Mouse (Mus musculus) spleen, postnatal 10 days (tissue): ENCODE measurements around the gene Ldlrad3.

ENCODE experiments used
- DNase-seq, 2 experiments: peaks; one replicate each; pipeline ENCODE4 v3.0.0; 2021 to 2022; ENCODE audit warnings: low spot score in 2 of 2

Ldlrad3 gene

DNA sequence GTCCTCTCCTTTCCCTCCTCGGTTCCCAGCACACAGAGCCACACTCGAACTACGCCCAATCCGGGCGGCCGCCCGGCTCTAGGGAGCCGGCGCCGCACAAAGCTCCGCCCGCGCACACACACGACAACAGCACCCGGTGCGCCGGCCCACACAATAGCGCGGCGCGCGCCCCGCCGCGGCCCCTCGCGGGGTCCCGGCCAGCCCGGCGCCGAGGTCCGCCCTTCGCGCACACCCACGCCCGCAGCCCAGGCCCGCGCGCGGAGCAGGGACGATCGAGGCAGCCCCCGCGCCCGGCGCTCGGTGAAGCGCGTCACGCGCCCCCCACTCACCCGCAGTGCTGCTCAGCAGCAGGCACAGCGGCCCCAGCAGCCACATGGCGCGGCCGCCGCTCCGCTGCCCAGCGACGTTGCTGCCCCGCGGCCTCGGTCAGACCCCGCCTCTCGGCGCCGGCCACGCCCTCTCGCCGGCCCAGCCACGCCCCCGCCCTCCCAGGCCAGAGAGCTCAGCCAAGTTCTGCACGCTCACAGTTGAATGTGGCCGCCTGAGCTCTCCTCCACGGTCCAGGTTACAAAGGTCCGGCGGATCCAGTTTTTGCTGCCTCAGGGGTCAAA, at the start of gene Ldlrad3:
Ldlrad3 (minus strand) TSS at position 435 of the 611 bp plus-strand sequence.
- DNase-seq: peak; percentile 76 to 86

DNA sequence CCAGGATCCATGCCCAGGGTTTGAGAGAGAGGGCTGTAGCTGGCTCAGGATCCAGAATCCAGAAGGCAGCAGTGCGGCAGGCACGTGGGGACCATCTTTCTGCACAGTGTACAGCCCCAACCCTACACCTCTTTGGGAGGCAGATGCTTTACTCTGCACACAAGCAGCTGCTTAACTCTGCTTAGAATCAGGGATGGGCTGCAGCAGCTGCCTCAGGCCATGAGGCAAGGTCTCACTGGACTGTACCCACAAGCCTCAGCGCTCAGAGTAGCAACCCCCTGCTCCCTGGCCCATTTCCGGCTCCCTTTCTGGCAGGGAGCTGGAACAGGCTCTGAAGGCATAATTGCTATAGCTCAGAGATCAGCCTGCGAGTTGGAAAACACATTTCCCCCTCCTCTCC, 45.3 kb upstream of the Ldlrad3 start:
- no peak for DNase-seq

DNA sequence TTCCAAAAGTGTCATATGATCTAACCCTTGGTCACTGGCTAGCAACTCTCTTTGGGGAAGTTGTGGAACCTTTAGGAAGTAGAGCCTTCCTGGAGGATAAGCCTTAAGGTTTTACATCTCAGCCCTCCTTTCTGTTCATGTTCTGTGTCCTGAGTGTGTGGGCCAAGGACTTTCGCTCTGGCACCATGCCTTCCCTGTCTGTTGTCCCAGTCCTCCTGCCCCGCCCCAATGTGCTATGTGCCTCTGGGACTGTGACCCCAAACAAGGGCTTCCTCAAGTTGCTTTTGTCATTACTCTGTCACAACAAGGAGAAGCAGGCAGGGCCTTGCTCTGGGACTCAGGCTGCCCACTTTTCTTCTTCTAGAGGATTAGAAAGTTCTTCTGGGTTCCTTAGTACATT, 42.9 kb upstream of the Ldlrad3 start:
- no peak for DNase-seq

DNA sequence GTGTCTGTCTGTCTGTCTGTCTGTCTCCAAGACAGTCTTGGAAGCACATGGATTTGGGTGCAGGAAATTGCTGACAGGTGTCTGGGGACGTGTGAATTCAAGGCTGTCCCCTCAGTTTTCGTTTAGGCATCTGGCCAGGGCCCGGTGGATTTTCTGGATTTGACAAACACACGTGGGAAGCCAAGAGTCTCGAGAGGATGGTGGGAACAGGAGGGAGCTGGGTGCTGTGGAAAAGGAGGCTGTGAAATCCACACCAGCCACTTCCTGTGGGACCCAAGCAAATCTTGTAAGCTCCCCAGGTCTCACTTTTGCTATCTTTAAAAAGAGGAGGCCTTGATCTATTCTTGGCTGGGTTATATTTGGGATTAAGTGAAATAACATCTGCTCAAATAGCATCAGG, 42.1 kb upstream of the Ldlrad3 start:
- no peak for DNase-seq

DNA sequence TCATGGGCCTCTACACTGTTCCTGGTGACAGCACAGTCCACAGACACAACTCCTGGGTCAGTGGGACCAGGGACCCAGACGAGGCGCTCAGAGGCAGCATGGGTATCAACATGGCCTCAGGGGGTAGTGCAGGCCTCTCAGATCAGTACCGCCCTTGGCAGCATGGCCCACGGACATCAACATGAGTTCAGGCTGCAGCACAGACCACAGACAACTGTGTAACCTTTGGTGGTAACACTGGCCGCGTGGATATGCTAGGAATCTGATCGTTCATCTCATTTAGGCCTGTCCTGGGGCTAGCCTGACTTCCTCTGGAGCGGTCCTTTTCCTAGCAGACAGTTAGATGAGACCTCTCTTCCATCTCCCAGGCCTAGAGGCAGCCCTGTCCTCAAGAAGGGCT, 41.7 kb upstream of the Ldlrad3 start:
- DNase-seq: no peak

DNA sequence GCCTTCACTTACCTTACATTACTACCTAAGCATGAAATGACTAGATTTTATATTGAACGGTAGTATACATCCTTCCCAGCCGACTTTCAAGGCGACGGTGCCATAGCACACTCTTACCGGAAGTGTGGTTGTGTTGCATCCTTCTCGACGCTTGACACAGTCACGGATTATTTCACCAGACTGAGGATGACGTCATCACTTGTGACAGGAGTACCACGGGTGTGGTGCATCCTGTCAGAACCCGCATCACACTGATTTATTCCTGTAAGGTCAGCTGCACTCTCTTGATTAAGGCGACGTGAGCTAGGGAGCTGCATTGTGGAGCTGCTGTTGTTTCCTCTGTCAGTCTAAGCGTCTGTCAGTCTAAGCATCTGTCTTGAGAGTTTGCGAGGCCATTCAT, 40.1 kb upstream of the Ldlrad3 start:
- no peak for DNase-seq

DNA sequence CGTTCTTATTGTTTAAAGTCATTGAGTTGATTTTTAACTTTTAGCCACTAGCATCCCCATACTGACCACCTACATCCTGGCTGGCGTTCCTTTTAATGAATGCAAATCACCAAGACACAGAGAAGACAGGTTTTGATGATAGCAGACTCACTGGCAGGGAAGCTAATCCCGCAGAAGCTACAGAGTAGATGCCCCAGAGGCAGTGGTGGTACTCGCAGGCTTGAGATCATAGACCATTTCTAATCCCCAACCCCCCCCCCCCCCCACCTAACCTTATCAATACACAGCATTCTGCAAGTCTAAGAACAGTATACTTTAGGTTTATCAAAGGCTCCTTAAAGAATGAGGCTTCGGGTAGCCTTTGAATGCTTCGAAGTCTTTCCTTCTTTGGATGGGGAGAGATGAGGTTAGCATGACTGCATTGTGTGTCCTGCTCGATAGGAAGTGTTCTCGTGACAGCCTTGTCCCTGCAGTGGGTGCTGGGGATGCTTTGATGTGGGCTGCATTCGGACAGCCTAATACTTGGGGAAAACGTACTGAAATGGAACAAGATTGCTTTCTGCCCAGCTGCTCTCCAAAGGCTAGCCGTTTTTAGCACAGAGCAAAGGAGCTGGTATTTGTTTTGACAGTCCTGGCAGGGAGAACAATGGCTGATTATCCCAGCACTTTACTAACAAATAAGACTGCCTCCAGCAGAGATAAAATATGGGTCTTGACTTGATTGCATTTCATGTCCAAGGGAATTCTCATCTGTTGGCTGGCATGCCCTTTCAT, 37.4 kb upstream of the Ldlrad3 start:
- DNase-seq: no peak

DNA sequence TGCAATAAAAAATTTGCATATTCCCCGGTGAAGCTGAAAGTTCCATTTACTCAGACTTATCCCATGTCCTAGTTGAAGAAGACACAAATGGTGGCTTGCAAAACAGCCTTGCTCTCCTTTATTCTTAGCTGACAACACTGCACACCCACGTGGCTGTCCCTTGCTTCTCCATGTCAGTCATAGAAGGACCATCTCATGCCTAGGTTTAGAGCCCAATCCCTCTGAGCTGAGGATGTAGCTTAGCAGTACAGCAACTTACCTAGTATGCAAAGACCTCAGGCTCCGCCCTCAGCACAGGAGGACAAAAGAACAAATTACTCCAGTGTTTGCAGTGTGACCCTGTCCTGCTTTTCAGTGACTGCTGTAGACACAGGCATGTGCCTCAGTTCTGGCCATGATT, 36.6 kb upstream of the Ldlrad3 start:
- DNase-seq: peak in 1 of 2 experiments; percentile 26

DNA sequence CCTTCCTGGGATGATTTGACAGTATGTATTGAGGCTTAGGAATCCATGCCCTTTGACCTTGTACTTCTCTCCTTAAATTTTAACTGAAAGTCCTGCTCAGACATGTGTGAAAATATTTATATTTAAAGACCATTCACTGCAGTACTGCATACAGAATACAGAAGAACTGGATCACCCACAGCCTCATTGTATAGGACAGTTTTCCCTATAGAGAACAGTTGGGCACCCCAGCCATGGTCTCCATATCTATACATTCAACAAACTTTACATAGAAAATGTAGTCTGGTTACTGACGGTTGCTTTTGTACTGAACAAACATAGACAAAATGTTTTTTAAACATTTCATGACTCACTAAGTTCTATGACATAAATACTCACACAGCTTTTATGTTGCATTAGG, 30.6 kb upstream of the Ldlrad3 start:
- DNase-seq: no peak

DNA sequence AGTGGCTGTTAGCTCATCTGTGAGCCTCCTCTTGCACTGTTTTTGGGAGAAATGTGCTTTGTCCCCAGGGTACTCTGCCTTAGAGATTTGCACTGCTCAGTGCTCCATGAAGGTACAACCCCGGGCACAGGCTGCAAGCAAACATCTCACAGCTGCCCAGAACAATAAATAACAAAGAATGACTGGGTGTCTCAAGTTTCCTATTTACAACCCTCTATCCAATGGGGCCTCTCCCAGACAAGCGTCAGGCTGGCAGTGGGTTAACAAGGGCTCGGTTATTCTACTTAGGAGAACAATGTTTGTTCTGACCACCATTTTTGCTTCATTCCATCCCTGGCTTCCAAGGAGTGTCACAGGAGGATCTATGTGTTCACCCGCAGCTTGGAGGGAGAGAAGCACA, 25.9 kb upstream of the Ldlrad3 start:
- DNase-seq: no peak

DNA sequence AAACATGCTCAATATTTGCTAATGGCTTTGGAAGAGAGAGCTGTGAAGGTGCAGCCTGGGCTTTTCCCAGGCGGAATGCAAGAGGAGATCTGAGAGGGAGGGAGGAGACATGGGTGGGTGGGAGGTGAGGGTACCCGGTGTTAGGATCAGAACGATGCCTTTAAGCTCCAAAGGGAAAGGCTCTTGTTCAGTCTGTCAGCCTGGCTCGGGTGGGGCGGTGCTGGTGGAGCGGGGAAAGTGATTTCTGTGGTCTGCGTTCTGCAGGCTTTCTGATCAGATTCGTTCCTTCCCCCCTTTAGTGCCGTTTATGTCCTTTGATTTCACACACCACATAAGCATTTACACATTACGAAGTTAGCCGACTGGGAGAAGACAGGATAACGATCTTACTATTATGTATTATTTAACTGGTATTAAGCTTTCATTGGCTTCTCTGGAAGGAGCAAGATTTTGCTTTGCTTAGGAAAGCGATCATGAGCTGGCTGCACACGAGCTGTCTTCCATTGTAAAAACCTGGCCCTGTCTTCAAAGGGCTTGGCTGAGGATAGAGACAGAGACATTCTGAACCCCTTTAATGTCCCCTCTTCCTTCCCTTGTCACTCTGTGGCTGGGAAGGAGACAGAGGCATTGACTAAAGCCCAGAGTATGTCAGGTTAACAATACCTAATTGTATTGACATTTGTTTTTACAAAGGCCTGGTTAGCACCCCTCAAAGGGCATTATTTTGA, 19.7 kb upstream of the Ldlrad3 start:
- no peak for DNase-seq

DNA sequence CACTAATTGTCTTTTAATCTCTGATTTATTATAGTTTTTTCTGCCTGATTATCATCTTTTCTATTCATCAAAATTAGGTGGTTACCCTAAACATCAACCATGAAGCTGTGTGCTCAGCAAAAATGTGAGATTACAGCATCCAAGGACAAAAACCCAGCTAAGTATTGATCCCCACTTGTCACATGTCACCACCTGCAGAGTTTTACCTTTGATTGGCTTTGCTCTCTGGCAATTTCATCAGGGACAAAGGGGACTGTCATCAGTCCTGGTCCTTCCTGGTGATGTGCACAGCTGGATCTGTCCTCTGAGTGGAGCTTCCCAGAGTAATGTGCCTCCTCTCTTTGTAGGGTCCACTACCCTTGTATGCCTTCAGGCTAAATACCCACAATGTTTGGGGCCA, 17.3 kb upstream of the Ldlrad3 start:
- DNase-seq: no peak

DNA sequence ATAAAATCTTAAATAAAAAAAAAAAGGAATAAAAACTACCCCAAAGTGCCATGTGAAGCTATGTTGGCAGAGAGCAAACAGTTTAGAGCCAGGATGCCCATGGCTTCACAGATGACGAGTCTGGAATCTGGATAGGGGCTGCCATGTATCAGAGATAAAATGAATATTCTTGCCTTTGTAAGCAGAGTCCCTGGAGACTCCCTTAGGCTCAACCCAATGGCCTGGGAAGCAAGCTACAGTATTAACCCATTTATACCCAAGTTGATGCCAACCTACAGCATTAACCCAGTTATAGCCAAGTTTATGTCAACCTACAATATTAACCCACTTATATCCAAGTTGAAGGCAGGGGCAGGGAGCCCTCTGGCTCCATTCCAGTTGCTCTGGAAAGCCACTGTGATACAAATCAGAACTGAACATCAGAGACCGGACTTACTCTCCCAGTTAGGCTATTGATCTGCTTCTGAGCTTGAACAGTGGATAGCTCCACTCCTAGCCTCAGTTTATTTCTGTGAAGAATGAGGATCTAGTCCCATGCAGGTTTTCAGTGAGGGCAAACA, 16.1 kb upstream of the Ldlrad3 start:
- DNase-seq: no peak

DNA sequence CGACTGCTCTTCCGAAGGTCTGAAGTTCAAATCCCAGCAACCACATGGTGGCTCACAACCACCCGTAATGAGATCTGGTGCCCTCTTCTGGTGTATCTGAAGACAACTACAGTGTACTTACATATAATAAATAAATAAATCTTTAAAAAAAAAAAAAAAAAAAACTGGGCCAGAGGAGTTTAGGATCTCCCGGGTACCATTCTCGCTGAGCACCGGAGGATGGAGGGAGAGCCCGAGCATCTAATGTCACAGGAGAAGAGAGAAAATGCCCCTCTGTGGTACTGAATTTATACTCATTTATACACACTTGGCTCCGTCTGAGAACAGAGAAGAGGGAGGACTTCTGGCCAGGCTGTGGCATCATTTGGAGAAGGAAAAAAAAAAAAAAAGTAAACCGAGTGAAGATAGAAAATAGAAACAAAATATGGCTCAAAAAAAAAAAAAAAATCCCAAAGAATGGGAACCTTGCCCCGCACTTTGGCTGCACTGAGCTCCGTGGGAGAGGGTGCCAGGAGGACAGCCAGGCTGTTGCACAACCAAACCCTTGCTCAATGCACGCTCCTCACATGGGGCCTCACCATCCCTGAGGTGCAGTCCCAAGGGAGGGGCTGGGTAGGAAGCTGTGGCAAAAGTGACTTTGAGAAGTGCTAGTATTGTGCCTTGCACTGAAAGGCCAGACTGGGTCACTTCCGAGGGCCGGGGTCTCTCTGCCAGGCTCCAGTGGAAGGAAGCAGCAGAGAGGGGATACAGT, 15.2 kb upstream of the Ldlrad3 start:
- peak in 1 of 2 experiments; percentile 17 for DNase-seq

DNA sequence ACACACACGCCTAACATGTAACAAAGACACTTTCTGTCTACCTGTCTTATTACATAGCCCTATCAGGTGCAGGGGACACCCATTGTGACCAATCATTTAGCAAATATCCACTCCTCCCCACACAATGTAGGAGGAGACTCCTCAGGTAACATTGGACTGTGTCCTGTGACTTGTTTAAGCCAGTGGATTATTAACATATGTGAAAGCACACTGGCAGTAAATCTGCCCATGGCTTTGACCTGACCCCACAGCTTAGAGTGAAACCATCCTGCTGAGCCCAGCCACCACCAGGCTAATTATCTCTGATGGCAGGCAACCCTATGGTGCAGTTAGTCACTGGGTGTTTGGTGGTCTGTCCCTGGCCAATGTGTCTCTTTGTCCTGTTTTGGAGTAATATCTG, 11.1 kb upstream of the Ldlrad3 start:
- no peak for DNase-seq

DNA sequence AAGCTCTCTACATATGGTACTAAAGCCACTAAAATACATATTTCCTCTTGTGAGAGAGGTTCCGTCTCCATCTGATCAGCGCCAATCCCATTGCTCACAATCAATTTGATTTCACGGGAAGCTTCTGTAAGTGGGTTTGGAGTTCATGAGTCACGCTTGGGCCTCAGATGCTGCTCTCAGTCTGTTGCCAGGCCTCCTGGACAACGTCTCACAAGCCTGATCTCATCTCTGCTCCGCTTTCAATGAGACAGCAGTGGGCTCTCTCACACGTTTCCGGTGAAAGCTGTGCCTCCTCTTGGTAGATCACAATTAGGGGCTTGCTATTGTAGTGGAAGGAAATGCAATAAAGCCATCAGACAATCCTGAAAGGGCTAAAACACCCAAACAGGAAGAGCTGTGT, 10.5 kb upstream of the Ldlrad3 start:
- DNase-seq: no peak

DNA sequence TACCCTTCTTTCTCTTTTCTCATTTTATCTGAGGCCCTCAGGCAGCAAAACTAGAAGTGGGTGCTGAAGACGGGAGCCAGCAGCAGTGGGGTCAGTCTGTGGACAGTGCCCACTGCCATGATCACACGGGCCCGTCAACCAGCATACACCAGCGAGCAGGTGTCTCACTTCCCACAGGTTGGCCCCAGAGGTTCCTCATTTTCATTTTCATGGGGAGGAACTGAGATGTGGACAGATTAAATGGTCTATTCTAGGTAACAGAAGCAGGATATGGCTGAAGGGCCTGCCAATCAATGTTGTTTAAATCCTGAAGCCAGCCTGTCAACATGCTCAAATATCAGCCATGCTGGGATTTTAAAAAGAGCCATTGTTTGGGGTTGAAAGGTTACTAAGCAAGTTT, 9.3 kb upstream of the Ldlrad3 start:
- no peak for DNase-seq

DNA sequence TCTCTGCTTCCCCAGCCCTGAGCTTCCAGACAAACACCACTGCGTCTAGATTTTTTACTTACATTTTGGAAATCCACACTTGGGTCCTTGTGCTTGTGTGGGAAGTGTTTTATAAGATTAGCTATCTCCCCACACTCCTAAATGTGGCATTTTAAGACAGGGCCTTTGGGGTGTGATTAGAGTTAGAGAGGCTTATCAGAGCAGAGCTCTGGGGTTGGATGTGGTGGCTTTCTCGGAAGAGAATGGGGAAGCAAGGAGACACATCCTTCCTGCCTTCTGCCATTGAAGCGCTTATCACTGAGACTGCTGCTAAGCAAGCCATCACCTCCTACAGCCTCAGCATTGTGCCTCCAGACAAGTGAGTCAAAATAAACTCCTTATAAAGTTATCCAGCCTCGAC, 8.1 kb upstream of the Ldlrad3 start:
- DNase-seq: no peak

DNA sequence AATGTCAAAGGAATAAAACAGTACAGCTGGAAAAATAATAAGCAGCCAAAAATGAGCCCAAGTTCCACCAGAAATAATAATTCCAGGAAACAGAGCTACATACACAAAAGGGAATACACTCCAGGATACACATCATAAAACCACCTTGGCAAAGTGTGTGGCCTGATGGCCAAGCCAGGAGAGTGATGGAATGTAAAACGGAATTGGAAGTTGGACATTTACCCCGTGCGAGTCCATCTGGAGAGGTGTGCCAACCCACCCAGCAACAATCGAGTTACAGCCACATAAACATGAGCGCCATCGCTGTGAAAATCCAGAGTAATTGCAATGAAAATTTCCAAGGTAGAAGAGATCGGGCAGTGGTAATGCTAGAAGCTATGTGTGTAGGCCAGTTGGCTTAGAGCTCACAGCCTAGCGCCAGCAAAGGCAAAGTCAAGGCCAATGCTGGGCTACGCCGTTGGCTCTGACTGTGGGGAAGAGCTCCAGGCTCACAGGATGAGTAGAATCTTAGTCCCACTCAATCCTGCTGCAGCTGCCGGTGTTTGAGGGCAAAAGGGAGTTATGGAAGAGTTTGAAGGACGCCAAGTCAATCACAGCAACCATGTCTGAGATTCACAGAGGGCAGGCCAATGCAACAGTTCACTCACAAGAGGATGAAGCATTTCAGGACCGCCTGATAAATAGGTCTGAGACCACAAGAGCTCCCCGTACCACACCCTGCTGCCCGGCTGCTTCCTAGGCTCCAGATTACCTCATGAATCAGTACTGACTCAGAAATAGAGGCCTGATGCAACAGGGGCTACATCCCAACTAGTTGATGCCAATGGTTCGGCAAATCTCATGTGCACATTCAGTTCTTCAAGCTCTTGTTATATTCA, 7.0 kb upstream of the Ldlrad3 start:
- no peak for DNase-seq

DNA sequence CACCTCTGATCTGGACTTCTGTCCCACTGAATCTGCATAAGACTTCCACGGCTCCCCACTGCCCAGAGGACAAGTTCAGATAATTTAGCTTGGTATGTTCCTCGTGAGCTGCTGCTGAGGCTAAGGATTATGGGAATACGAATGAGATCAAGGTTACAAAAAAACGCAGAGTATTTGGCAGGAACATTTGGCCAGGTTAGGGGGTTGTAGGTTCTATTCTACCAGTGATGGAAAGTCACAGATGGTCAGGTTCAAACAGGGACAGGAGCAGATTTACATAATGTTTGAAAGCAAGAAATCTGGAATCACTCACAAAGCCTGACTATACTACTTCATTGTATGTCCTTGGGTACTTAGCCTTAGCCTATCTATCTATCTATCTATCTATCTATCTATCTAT, 5.6 kb upstream of the Ldlrad3 start:
- DNase-seq: no peak

DNA sequence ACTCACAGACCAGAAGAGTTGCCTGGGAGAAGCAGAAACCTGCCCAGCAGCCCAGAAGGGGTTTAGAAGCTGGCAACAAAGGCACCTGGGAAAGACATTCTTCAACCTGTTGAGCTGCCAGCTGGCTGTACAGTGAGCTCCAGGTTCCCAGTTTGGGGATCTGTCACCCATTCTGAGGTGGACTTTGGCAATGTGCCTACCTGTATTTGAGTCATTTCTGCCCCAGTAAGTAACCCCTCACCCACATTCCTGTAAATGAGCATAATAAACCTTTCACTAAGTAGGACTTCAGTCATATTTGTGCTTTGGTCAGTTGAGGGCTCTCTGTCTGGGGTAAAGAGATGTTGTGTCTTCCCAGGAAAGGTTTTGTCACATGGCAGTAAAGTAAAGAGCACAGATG, 4.8 kb upstream of the Ldlrad3 start:
- no peak for DNase-seq
